Mouse (Mus musculus) hindbrain, embryonic 14.5 days (tissue): ENCODE data around the gene Kcnd2. TPM values are rescaled to one million over a fixed set of nuclear protein-coding genes. Genes with fewer than 3 reads are reported as not detected.

Experiments used
- ATAC-seq: fragments of 200-750 bp; cut with Nextera tagmentation; 2 replicates; pipeline ENCODE4 v1.8.0; 2017; ENCODE audit warnings: moderate number of reproducible peaks, mild to moderate bottlenecking, moderate TSS enrichment, moderate library complexity; ENCODE audit not compliant: low FRiP score
- DNase-seq: peaks from one replicate; pipeline ENCODE4 v3.0.0-alpha.2; 2015; ENCODE audit warnings: low spot score
- H3K27ac ChIP-seq: fragments of 300-500 bp; sonication (generic); 2 replicates; pipeline ENCODE4 v1.5.1; 2014; ENCODE audit warnings: mild to moderate bottlenecking, moderate library complexity
- H3K27me3 ChIP-seq: fragments of 300-500 bp; sonication (generic); 2 replicates; pipeline ENCODE4 v1.6.1; 2014; ENCODE audit warnings: mild to moderate bottlenecking, low read length, mixed read lengths; ENCODE audit not compliant: control insufficient read depth, insufficient read depth
- H3K36me3 ChIP-seq: fragments of 300-500 bp; sonication (generic); replicated peaks from 2 replicates; pipeline ENCODE4 v1.6.1; 2014; ENCODE audit not compliant: control insufficient read depth, insufficient read depth
- H3K4me1 ChIP-seq: fragments of 300-500 bp; sonication (generic); replicated peaks from 2 replicates; pipeline ENCODE4 v1.6.1; 2014; ENCODE audit warnings: antibody characterized with exemption, low read length, mixed read lengths; ENCODE audit not compliant: control insufficient read depth, insufficient read depth
- H3K4me2 ChIP-seq: fragments of 300-500 bp; sonication (generic); replicated peaks from 2 replicates; pipeline ENCODE4 v1.6.1; 2014; ENCODE audit warnings: mild to moderate bottlenecking, moderate library complexity
- H3K4me3 ChIP-seq: fragments of 300-500 bp; sonication (generic); replicated peaks from 2 replicates; pipeline ENCODE4 v1.5.1; 2014; ENCODE audit warnings: mild to moderate bottlenecking, low read length
- H3K9ac ChIP-seq: fragments of 300-500 bp; sonication (generic); 2 replicates; pipeline ENCODE4 v1.6.1; 2014
- H3K9me3 ChIP-seq: fragments of 300-500 bp; sonication (generic); 2 replicates; pipeline ENCODE4 v1.6.1; 2016; ENCODE audit warnings: low read length; ENCODE audit not compliant: control insufficient read depth
- WGBS: fragments of 180-500 bp; shearing (Covaris S2); extraction: QIAGEN DNeasy Blood & Tissue Kit; methylation state at CpG from one replicate; pipeline ENCODE4 v1.1.7; 2014; 5-methylcytosine and 5-hydroxymethylcytosine counted together
- polyA plus RNA-seq: library from polyadenylated mRNA; unstranded; fragments of >200 nt; fragmentation: Nextera tagmentation; extraction: Ambion mirVana; gene quantifications from 2 replicates; pipeline ENCODE4 v1.2.1, GENCODE M21; 2014

The Kcnd2 gene
- polyA plus RNA-seq, 1 experiment from 2014 or later, result 29.6 TPM

GRCm38 (mm10) chr6:21597424-21597823 is 382.1 kb downstream of the Kcnd2 start:
- Histone ChIP-seq H3K36me3 (no peaks in the 10 kb centered on the region), H3K27ac (no peak overlapping the region), H3K4me3 (no peak overlapping the region), H3K9ac (no peak overlapping the region), H3K4me2 (no peak overlapping the region), H3K27me3 (no peaks in the 10 kb centered on the region), H3K4me1 (no peaks in the 10 kb centered on the region), H3K9me3 (no peaks in the 10 kb centered on the region)
- no peak for ATAC-seq
- 42% methylated on average over 3 of the region's 3 CpGs for WGBS
- DNase-seq, result no peak

DNA sequence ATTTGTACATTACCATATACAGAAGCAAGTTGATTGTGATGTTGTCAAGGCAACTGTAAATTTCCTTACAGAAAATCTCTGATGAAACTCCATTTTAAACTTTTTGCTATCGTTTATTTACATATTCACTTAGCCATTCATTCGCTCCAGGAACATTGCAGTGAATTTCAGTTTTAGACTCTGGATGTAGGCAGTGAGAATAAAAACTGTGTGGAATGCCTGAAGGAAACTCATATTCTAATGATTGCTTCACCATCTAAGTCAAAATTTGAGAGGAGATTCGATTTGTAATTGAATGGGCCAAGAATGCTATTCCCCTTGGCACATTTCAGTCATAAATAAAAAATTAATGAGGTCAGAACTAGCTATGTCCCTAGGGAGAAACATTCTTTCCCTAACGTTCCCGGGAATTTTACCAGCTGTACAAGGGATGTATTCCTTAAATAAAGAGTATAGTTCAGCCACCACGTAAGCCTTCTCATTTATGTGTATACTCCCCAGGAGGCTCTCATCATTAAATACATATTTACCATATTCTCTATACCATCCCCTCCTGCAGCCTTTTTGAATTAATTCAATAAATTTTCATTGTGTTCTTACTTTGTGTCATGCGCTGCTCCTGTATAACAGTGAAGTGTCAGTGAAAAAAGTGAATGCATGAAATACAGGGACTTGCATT is 394.2 kb downstream of the Kcnd2 start:
- no peak overlapping the region for H3K9ac ChIP-seq
- DNase-seq (no peak), ATAC-seq (no peak)

DNA sequence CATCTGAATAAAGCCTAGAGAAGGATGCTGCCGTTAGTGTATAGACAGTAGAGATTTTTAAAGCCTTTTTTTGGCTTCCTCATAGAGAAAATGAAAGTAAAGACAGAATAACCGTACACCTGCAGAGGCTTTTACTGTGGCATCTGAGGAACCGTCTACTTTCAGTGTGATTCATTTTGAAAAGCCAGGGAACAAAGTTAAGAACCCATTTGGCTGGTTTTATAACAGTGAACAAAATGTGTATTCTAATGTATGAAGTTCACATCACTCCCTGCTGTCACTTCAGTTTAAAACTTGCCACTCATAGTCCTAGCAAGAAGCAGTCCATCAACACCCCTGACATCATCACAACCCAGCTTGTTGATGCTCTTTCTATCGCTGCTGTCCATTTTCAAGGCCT is 414.7 kb downstream of the Kcnd2 start:
- ATAC-seq, result no peak
- WGBS, result 88% methylated on average over 4 of the region's 4 CpGs

More for the DNA sequence above, 394.2 kb downstream of the Kcnd2 start:
- 52% methylated on average over 7 of the region's 7 CpGs for WGBS
- Histone ChIP-seq H3K4me3 (no peak overlapping the region), H3K36me3 (no peaks in the 10 kb centered on the region), H3K27me3 (no peaks in the 10 kb centered on the region), H3K27ac (no peak overlapping the region), H3K4me1 (no peaks in the 10 kb centered on the region), H3K9me3 (no peaks in the 10 kb centered on the region), H3K4me2 (no peak overlapping the region)

DNA sequence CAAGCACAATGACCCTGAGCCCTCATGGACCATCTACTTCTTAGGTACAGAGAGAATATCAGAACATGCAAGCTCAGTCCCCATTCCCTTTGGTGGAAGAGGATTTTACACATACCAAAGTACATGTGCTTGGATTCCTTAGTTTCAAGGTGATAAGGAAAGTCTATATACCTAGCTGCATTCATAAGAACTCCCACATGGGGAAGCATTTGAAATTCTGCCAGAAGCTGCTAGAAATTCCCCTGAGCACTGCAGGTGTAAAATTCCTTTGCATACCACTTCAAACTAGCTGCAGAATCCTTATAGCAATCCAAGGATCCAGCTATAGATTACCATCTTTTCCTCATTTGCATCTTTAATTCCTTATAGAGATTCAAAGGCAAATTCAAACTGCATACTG is 440.4 kb downstream of the Kcnd2 start:
- no peaks in the 10 kb centered on the region for H3K9me3 ChIP-seq
- no peaks in the 10 kb centered on the region for H3K4me1 ChIP-seq
- no peak overlapping the region for H3K4me3 ChIP-seq
- ATAC-seq, result no peak
- H3K27me3 ChIP-seq, result no peaks in the 10 kb centered on the region
- no peak overlapping the region for H3K9ac ChIP-seq
- no peak overlapping the region for H3K27ac ChIP-seq
- H3K36me3 ChIP-seq, result no peaks in the 10 kb centered on the region
- no peak overlapping the region for H3K4me2 ChIP-seq
- DNase-seq, result no peak

More for the DNA sequence above, 414.7 kb downstream of the Kcnd2 start:
- Histone ChIP-seq H3K9me3 (no peaks in the 10 kb centered on the region), H3K4me1 (no peaks in the 10 kb centered on the region), H3K4me2 (no peak overlapping the region), H3K4me3 (no peak overlapping the region), H3K36me3 (no peaks in the 10 kb centered on the region), H3K9ac (no peak overlapping the region), H3K27ac (no peak overlapping the region), H3K27me3 (no peaks in the 10 kb centered on the region)
- no peak for DNase-seq

GRCm38 (mm10) chr6:21664135-21664534 is 448.8 kb downstream of the Kcnd2 start:
- no peaks in the 10 kb centered on the region for H3K27me3 ChIP-seq
- no peak overlapping the region for H3K27ac ChIP-seq
- WGBS, result 82% methylated on average over 6 of the region's 6 CpGs
- ATAC-seq, result no peak
- no peak overlapping the region for H3K4me2 ChIP-seq
- H3K9ac ChIP-seq, result no peak overlapping the region
- H3K4me1 ChIP-seq, result no peaks in the 10 kb centered on the region
- H3K9me3 ChIP-seq, result no peaks in the 10 kb centered on the region
- no peak for DNase-seq
- no peak overlapping the region for H3K4me3 ChIP-seq
- H3K36me3 ChIP-seq, result no peaks in the 10 kb centered on the region

DNA sequence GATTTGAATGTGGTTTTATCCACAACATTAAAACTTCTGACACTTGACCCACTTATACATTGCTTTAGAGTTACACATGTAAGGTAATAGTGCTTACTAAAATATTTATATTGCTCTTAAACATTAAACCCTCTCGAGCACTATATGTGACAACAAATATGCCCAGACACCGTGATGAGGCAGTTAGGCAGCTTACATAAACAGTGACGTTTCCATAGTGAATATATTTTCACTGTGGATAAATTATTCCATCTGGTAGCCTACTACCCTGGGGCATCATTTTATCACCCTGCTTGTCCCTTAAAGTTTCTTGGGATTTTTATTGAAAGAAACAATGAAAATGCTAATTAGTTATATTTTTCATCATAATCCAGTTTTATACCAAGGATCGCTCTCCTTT is 449.3 kb downstream of the Kcnd2 start:
- Histone ChIP-seq H3K27ac (no peak overlapping the region), H3K9me3 (no peaks in the 10 kb centered on the region), H3K36me3 (no peaks in the 10 kb centered on the region), H3K9ac (no peak overlapping the region), H3K4me2 (no peak overlapping the region), H3K4me1 (no peaks in the 10 kb centered on the region), H3K4me3 (no peak overlapping the region), H3K27me3 (no peaks in the 10 kb centered on the region)
- ATAC-seq, result no peak
- WGBS, result 63% methylated on average over 4 of the region's 4 CpGs
- no peak for DNase-seq

DNA sequence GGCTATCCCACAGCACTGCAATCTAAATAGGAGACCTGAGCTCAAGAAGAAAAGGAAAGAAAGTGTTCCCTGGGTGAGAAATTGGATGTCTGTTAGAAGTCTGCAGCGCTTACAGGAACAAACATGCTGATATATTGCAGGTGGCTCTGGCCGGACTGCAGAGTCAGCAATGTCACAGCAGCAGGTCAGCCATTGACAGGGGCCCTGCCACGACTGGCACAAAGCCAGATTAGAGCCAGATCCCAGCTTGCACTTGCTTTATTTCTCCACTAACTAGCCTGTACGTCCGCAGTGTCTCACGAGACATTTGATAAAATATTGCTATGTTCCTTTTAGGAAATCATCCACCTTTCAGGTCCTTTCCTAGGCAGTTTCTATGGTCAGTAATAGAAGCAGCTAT is 468.9 kb downstream of the Kcnd2 start:
- WGBS, result 50% methylated on average over 6 of the region's 6 CpGs
- Histone ChIP-seq H3K4me2 (no peak overlapping the region), H3K36me3 (no peaks in the 10 kb centered on the region), H3K27ac (no peak overlapping the region), H3K9me3 (no peaks in the 10 kb centered on the region), H3K9ac (no peak overlapping the region), H3K4me3 (no peak overlapping the region), H3K27me3 (no peaks in the 10 kb centered on the region), H3K4me1 (0 out of 2 replicates have a peak, but pooled peaks cover 5% of the 10 kb centered on the region)
- DNase-seq, result peak; percentile 32
- ATAC-seq, result no peak

DNA sequence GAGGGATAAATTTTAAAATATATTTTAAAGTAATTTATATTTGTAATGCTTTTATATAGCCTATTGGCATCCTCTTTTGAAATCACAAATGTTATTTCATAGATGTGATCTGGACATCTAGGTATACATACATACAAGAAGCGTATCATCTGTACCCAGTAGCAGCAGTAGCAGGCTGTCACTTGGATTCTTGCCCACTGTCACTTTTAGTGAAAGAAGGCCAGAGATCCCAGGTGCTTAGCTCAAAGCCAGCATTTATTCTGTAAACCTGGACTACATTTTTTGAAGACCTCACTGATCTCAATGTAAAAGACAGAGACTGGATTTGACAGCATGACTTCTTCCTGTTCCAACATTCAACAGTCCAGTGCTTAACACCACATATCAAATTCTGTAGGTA is 471.1 kb downstream of the Kcnd2 start:
- Histone ChIP-seq H3K4me2 (no peak overlapping the region), H3K27ac (no peak overlapping the region), H3K4me3 (no peak overlapping the region), H3K9me3 (no peaks in the 10 kb centered on the region), H3K4me1 (0 out of 2 replicates have a peak, but pooled peaks cover 5% of the 10 kb centered on the region), H3K9ac (no peak overlapping the region), H3K27me3 (no peaks in the 10 kb centered on the region), H3K36me3 (no peaks in the 10 kb centered on the region)
- ATAC-seq (no peak), DNase-seq (no peak)
- WGBS, result 83% methylated on average over 1 of the region's 1 CpGs

GRCm38 (mm10) chr6:21692861-21693350 is 477.6 kb downstream of the Kcnd2 start:
- H3K9ac ChIP-seq, result no peak overlapping the region
- H3K4me1 ChIP-seq, result no peaks in the 10 kb centered on the region
- H3K4me2 ChIP-seq, result no peak overlapping the region
- no peaks in the 10 kb centered on the region for H3K9me3 ChIP-seq
- no peak overlapping the region for H3K27ac ChIP-seq
- H3K4me3 ChIP-seq, result no peak overlapping the region
- H3K36me3 ChIP-seq, result no peaks in the 10 kb centered on the region
- no peak for ATAC-seq
- no peaks in the 10 kb centered on the region for H3K27me3 ChIP-seq
- no peak for DNase-seq
- WGBS, result 74% methylated on average over 3 of the region's 3 CpGs

- H3K9me3 ChIP-seq, result no peaks in the 10 kb centered on the region
- WGBS, result 54% methylated on average over 3 of the region's 3 CpGs
- no peak overlapping the region for H3K4me2 ChIP-seq
- no peak overlapping the region for H3K4me3 ChIP-seq
- DNase-seq (no peak), ATAC-seq (no peak)
- H3K4me1 ChIP-seq, result no peaks in the 10 kb centered on the region
- H3K9ac ChIP-seq, result no peak overlapping the region
- no peak overlapping the region for H3K27ac ChIP-seq
- no peaks in the 10 kb centered on the region for H3K36me3 ChIP-seq
- no peaks in the 10 kb centered on the region for H3K27me3 ChIP-seq
Measured at GRCm38 (mm10) chr6:21697641-21698040, 482.3 kb downstream of the Kcnd2 start.
